Mouse (Mus musculus): ENCODE measurements around the gene Bard1.

The Bard1 gene

GRCm38 (mm10) chr1:71052756-71053155 is 50.2 kb downstream of the Bard1 start:
- DNase-seq (ENCODE audit: low spot score in 2 of 2) = no peak

- DNase-seq (ENCODE audit: low spot score in 2 of 2) = no peak
Observed at GRCm38 (mm10) chr1:71052252-71052651, 50.7 kb downstream of the Bard1 start.

GRCm38 (mm10) chr1:71045141-71045540 is 57.8 kb downstream of the Bard1 start:
- DNase-seq (ENCODE audit: low spot score in 2 of 2) = no peak

GRCm38 (mm10) chr1:71043951-71044350 is 59.0 kb downstream of the Bard1 start:
- DNase-seq (ENCODE audit: low spot score in 2 of 2) = no peak

GRCm38 (mm10) chr1:71036999-71037398 is 65.9 kb downstream of the Bard1 start:
- no peak for DNase-seq (ENCODE audit: low spot score in 2 of 2)

- no peak for DNase-seq (ENCODE audit: low spot score in 2 of 2)
Observed at GRCm38 (mm10) chr1:71035565-71035964, 67.4 kb downstream of the Bard1 start.

GRCm38 (mm10) chr1:71022766-71023165 is 80.2 kb downstream of the Bard1 start:
- DNase-seq (ENCODE audit: low spot score in 2 of 2) = no peak

- DNase-seq (ENCODE audit: low spot score in 2 of 2) = no peak
Observed at GRCm38 (mm10) chr1:71014345-71014744, 88.6 kb downstream of the Bard1 start.

GRCm38 (mm10) chr1:71005998-71006397 is 96.9 kb downstream of the Bard1 start:
- DNase-seq (ENCODE audit: low spot score in 2 of 2) = no peak

- no peak for DNase-seq (ENCODE audit: low spot score in 2 of 2)
Observed at GRCm38 (mm10) chr1:71004177-71004576, 98.8 kb downstream of the Bard1 start.

- DNase-seq (ENCODE audit: low spot score in 2 of 2) = no peak
Observed at GRCm38 (mm10) chr1:71003741-71004140, 99.2 kb downstream of the Bard1 start.

GRCm38 (mm10) chr1:70997377-70997993 is 105.5 kb downstream of the Bard1 start:
- no peak for DNase-seq (ENCODE audit: low spot score in 2 of 2)

GRCm38 (mm10) chr1:70996766-70997165 is 106.2 kb downstream of the Bard1 start:
- DNase-seq (ENCODE audit: low spot score in 2 of 2) = no peak
